Mouse (Mus musculus) embryonic facial prominence, embryonic 11.5 days (tissue): Measurements from ENCODE around the gene Sall2. TPM values are rescaled to one million over a fixed set of nuclear protein-coding genes. Genes with fewer than 3 reads are reported as not detected.

ENCODE experiments used
- ATAC-seq: fragments of 200-750 bp; cut with Nextera tagmentation; replicated peaks from 2 replicates; pipeline ENCODE4 v1.8.0; 2017; ENCODE audit warnings: low read depth; ENCODE audit not compliant: insufficient number of reproducible peaks, low FRiP score, low TSS enrichment
- DNase-seq: peaks from one replicate; pipeline ENCODE4 v3.0.0-alpha.2; 2015; ENCODE audit warnings: low spot score
- H3K27ac ChIP-seq: fragments of 300-500 bp; sonication (generic); replicated peaks from 2 replicates; pipeline ENCODE4 v1.5.1; 2014; ENCODE audit warnings: mild to moderate bottlenecking, low read depth, low read length, control low read depth
- H3K27me3 ChIP-seq: fragments of 300-500 bp; sonication (generic); 2 replicates; pipeline ENCODE4 v1.6.1; 2014; ENCODE audit warnings: mild to moderate bottlenecking, low read length, moderate library complexity, mixed read lengths; ENCODE audit not compliant: control insufficient read depth, insufficient read depth
- H3K36me3 ChIP-seq: fragments of 300-500 bp; sonication (generic); replicated peaks from 2 replicates; pipeline ENCODE4 v1.6.1; 2014; ENCODE audit warnings: low read depth, mild to moderate bottlenecking, low read length, moderate library complexity, mixed read lengths; ENCODE audit not compliant: control insufficient read depth, insufficient read depth
- H3K4me1 ChIP-seq: fragments of 300-500 bp; sonication (generic); 2 replicates; pipeline ENCODE4 v1.6.1; 2014; ENCODE audit warnings: low read length, mixed read lengths; ENCODE audit not compliant: control insufficient read depth, insufficient read depth
- H3K4me2 ChIP-seq: fragments of 300-500 bp; sonication (generic); 2 replicates; pipeline ENCODE4 v1.6.1; 2014; ENCODE audit warnings: low read depth, mild to moderate bottlenecking, control low read depth, low read length, moderate library complexity
- H3K4me3 ChIP-seq: fragments of 300-500 bp; sonication (generic); 2 replicates; pipeline ENCODE4 v1.5.1; 2014; ENCODE audit warnings: low read depth, low read length, control low read depth
- H3K9ac ChIP-seq: fragments of 300-500 bp; sonication (generic); replicated peaks from 2 replicates; pipeline ENCODE4 v1.6.1; 2014; ENCODE audit warnings: mild to moderate bottlenecking, control low read depth, low read length
- H3K9me3 ChIP-seq: fragments of 300-500 bp; sonication (generic); replicated peaks from 2 replicates; pipeline ENCODE4 v1.6.1; 2016; ENCODE audit warnings: mild to moderate bottlenecking, low read length, inconsistent platforms, mixed read lengths; ENCODE audit not compliant: control insufficient read depth
- WGBS: fragments of 180-500 bp; shearing (Covaris S2); extraction: QIAGEN DNeasy Blood & Tissue Kit; methylation state at CpG from one replicate; pipeline ENCODE4 v1.1.7; 2014; 5-methylcytosine and 5-hydroxymethylcytosine counted together
- polyA plus RNA-seq: library from polyadenylated mRNA; unstranded; fragments of >200 nt; fragmentation: Nextera tagmentation; extraction: Ambion mirVana; gene quantifications from 2 replicates; pipeline ENCODE4 v1.2.1, GENCODE M21; 2014

Sall2 gene
- polyA plus RNA-seq: 39.6 and 40.1 TPM in 2 replicates

DNA sequence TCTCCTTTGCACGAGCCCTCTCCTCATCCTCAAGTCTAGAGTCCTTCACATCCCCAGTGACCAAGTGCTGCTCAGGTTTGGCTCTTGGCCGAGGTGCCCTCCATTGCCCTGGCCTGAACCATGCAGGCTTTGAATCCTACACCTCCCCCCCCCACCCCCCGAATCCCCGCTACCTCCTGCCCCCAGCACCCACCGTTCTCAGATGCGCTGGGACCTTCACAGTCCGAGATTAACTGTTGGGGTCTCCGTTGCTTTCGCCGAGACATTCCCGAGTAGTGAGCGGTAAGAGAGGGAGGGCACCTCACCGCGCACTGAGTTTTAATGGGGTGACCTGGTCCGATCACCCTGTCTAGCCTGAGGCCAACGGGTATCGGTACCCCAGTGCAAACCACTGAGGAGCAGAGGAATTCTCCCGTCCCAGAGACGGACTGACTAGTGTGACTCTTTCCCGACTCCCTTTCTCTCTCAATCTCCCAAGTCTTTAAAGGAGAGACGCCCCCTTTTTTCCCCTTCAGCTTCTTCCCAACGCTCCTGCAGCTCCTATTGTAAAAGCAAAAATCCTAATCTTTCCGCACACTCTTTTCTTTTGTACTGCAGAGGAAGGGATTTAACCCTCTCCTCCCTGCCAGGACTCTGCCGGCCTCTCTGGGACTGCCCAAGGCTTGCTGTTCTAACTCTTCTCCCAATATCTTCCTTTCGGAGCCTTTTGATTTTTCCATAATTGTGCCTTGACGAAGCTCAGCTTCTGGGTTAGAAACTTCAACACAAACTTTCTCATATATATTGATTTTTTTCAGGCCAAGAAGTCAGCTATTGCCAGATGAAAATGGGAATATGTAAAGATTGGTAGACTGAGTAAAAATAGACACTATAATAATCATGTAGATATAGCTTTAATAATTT, at the start of gene Sall2:
Sall2 (minus strand) TSS at position 853 of the 903 bp plus-strand sequence.
- Histone ChIP-seq H3K4me3 (peak within 1 kb of the TSS; percentile 51), H3K36me3 (no peaks in the 10 kb centered on the region), H3K4me2 (peak within 1 kb of the TSS; percentile 81), H3K27ac (peak within 1 kb of the TSS; percentile 61), H3K4me1 (no peaks in the 10 kb centered on the region), H3K27me3 (no peaks in the 10 kb centered on the region), H3K9me3 (no peaks in the 10 kb centered on the region), H3K9ac (peak within 1 kb of the TSS; percentile 69)
- DNase-seq (peak; percentile 52), ATAC-seq (peak; percentile 79)
- under 1% methylated on average over 26 of the region's 26 CpGs for WGBS

GRCm38 (mm10) chr14:52368741-52369140, 40.2 kb upstream of the Sall2 start:
- no peaks in the 10 kb centered on the region for H3K27me3 ChIP-seq
- DNase-seq (no peak), ATAC-seq (no peak)
- no peaks in the 10 kb centered on the region for H3K9me3 ChIP-seq
- WGBS: 92% methylated on average over 3 of the region's 3 CpGs
- no peak overlapping the region for H3K4me3 ChIP-seq
- H3K9ac ChIP-seq: no peak overlapping the region
- H3K4me1 ChIP-seq: no peaks in the 10 kb centered on the region
- no peak overlapping the region for H3K4me2 ChIP-seq
- H3K36me3 ChIP-seq: no peaks in the 10 kb centered on the region
- no peak overlapping the region for H3K27ac ChIP-seq

- ATAC-seq (no peak), DNase-seq (no peak)
- Histone ChIP-seq H3K4me1 (no peaks in the 10 kb centered on the region), H3K27me3 (no peaks in the 10 kb centered on the region), H3K9ac (no peak within 1 kb of the TSS), H3K36me3 (no peaks in the 10 kb centered on the region), H3K27ac (no peak within 1 kb of the TSS), H3K4me3 (no peak within 1 kb of the TSS), H3K9me3 (no peaks in the 10 kb centered on the region), H3K4me2 (no peak within 1 kb of the TSS)
- WGBS: 81% methylated on average over 4 of the region's 4 CpGs
Measured at GRCm38 (mm10) chr14:52356308-52356707, 27.7 kb upstream of the Sall2 start, which contains the start of gene Olfr1513. Gene Olfr1513, minus strand, starts transcription at chr14:52356408.

DNA sequence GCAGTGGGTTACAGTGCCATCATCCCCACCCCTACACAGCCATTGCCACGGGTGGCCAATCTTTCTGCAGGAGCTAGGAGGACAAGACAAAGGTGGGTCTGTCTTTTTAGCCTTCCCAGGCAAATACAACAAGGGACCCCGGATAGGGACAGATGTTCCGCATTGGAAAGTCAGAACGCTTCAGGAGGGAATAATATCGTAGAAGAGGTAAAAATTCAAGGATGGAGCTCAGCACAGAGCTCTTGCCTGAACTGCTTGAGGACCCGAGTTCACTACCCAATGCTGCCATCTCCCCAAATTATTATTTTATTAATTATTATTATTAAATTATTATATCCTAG, 10.9 kb upstream of the Sall2 start:
- no peak for DNase-seq
- no peak overlapping the region for H3K4me2 ChIP-seq
- H3K9me3 ChIP-seq: no peaks in the 10 kb centered on the region
- no peaks in the 10 kb centered on the region for H3K4me1 ChIP-seq
- H3K27ac ChIP-seq: no peak overlapping the region
- WGBS: 75% methylated on average over 6 of the region's 6 CpGs
- H3K36me3 ChIP-seq: no peaks in the 10 kb centered on the region
- no peak for ATAC-seq
- H3K27me3 ChIP-seq: no peaks in the 10 kb centered on the region
- H3K4me3 ChIP-seq: no peak overlapping the region
- H3K9ac ChIP-seq: no peak overlapping the region

- WGBS: 31% methylated on average over 21 of the region's 21 CpGs
- Histone ChIP-seq H3K4me3 (no peak overlapping the region), H3K9me3 (no peaks in the 10 kb centered on the region), H3K36me3 (no peaks in the 10 kb centered on the region), H3K27me3 (no peaks in the 10 kb centered on the region), H3K9ac (no peak overlapping the region), H3K27ac (no peak overlapping the region), H3K4me1 (no peaks in the 10 kb centered on the region), H3K4me2 (no peak overlapping the region)
- DNase-seq: peak; percentile 89
- no peak for ATAC-seq
Measured at GRCm38 (mm10) chr14:52338751-52339511, 10.4 kb upstream of the Sall2 start.

- H3K4me3 ChIP-seq: no peak overlapping the region
- WGBS: 52% methylated on average over 2 of the region's 3 CpGs
- DNase-seq (no peak), ATAC-seq (no peak)
- no peak overlapping the region for H3K27ac ChIP-seq
- H3K9me3 ChIP-seq: no peaks in the 10 kb centered on the region
- no peaks in the 10 kb centered on the region for H3K4me1 ChIP-seq
- no peak overlapping the region for H3K9ac ChIP-seq
- H3K27me3 ChIP-seq: no peaks in the 10 kb centered on the region
- no peak overlapping the region for H3K4me2 ChIP-seq
- H3K36me3 ChIP-seq: no peaks in the 10 kb centered on the region
Measured at GRCm38 (mm10) chr14:52332171-52332570, 3.6 kb upstream of the Sall2 start.

GRCm38 (mm10) chr14:52331069-52331750, 2.6 kb upstream of the Sall2 start:
- Histone ChIP-seq H3K27ac (no peak overlapping the region), H3K9ac (no peak overlapping the region), H3K27me3 (no peaks in the 10 kb centered on the region), H3K4me2 (no peak overlapping the region), H3K36me3 (no peaks in the 10 kb centered on the region), H3K9me3 (no peaks in the 10 kb centered on the region), H3K4me1 (no peaks in the 10 kb centered on the region), H3K4me3 (no peak overlapping the region)
- 11% methylated on average over 4 of the region's 4 CpGs for WGBS
- ATAC-seq (no peak), DNase-seq (peak; percentile 31)
